Mouse (Mus musculus) C2C12 (cell line): Measurements from ENCODE around the gene Nptxr. TPM values are rescaled to one million over a fixed set of nuclear protein-coding genes. Genes with fewer than 3 reads are reported as not detected.

ENCODE experiments used
- H3K27me3 ChIP-seq: one replicate; pipeline ENCODE4 v1.6.1; 2011; ENCODE audit not compliant: control insufficient read depth, insufficient read depth, insufficient read length
- H3K36me3 ChIP-seq: one replicate; pipeline ENCODE4 v1.6.1; 2011; ENCODE audit not compliant: control insufficient read depth, insufficient read depth
- H3K4me3 ChIP-seq: one replicate; pipeline ENCODE4 v1.5.1; 2011; ENCODE audit warnings: mild to moderate bottlenecking, control low read depth; ENCODE audit not compliant: poor library complexity, insufficient read depth, severe bottlenecking
- H3K79me2 ChIP-seq: one replicate; pipeline ENCODE4 v1.6.1; 2011; ENCODE audit not compliant: control insufficient read depth, insufficient read depth
- H3K79me3 ChIP-seq: one replicate; pipeline ENCODE4 v1.6.1; 2011; ENCODE audit warnings: low read depth, control low read depth
- H3ac ChIP-seq: one replicate; pipeline ENCODE3; 2011; ENCODE audit warnings: low read depth; ENCODE audit not compliant: control insufficient read depth, insufficient read length
- CEBPB ChIP-seq: IDR thresholded peaks from one replicate; pipeline ENCODE4 v1.6.1; 2011; ENCODE audit warnings: low read depth, mild to moderate bottlenecking, control low read depth, moderate library complexity
- CTCF ChIP-seq: IDR thresholded peaks from one replicate; pipeline ENCODE4 v1.5.1; 2011; ENCODE audit not compliant: control insufficient read depth, insufficient read depth, insufficient read length
- FOSL1 ChIP-seq: IDR thresholded peaks from one replicate; pipeline ENCODE4 v1.8.0; 2011; ENCODE audit warnings: mild to moderate bottlenecking, low read length; ENCODE audit not compliant: poor library complexity, insufficient read depth, severe bottlenecking
- MAX ChIP-seq: IDR thresholded peaks from one replicate; pipeline ENCODE4 v1.6.1; 2011; ENCODE audit warnings: mild to moderate bottlenecking, control low read depth
- MYOD1 ChIP-seq: IDR thresholded peaks from one replicate; pipeline ENCODE4 v1.6.1; 2011; ENCODE audit warnings: low read depth; ENCODE audit not compliant: control insufficient read depth, insufficient read length
- MYOG ChIP-seq: IDR thresholded peaks from one replicate; pipeline ENCODE4 v1.6.1; 2011; ENCODE audit not compliant: control insufficient read depth, insufficient read length; ENCODE audit errors: extremely low read depth
- USF1 ChIP-seq: IDR thresholded peaks from one replicate; pipeline ENCODE4 v1.6.1; 2011; ENCODE audit warnings: low read depth, mild to moderate bottlenecking, control low read depth, moderate library complexity
- long read RNA-seq, 2 experiments: library from polyadenylated mRNA; unstranded; transcript quantifications; one replicate each; pipeline ENCODE4 v2.0.0; 2019 to 2020
- polyA plus RNA-seq: library from polyadenylated mRNA; unstranded; fragments of >200 nt; fragmentation: generic; extraction: Trizol; gene quantifications from one replicate; pipeline ENCODE4 v1.2.1, GENCODE M21; 2012; ENCODE audit warnings: missing spikeins

Nptxr gene
- polyA plus RNA-seq = 26.6 TPM
- long read RNA-seq, experiment 1, full-length matches to known transcripts = 3 of 7 reads
- long read RNA-seq, experiment 1, partial matches to known transcripts = 0 of 7 reads
- long read RNA-seq, experiment 1, other reads (novel, unspliced or antisense) = 4 of 7 reads
- long read RNA-seq, experiment 2, full-length matches to known transcripts = 42 of 53 reads
- long read RNA-seq, experiment 2, partial matches to known transcripts = 3 of 53 reads
- long read RNA-seq, experiment 2, other reads (novel, unspliced or antisense) = 8 of 53 reads

DNA sequence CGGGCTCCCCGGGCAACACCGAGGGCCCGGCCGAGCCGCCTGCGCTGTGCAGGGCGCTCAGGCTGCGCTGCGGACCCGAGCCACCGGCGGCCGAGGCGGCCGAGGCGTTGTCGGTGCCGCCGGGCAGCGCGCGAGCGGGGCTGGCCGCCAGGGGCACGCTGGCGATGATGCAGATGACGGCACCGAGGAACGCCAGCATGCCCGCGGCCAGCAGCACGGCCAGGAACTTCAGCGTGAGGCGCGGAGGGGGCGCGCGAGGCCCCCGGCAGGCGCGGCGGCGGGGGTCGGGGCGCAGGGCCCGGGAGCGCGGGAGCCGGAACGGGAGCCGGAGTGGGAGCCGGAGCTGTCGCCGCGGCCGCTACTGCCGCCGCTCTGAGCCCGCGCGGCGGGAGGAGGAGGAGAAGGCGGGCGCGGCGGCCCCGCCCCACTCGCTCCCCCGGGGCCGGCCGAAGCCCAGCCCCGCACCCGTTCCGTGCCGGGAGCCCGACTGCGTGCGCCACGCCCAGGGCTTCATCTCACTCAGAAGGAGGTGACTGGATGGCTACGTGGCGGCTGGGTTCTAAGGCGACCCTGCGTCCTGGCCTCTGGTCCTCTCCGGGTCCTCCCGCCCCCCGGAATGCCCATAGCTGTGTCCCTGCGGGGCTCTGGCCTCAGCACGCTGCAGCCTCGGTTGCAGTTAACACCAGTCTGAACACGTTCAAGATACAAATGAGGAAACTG, at the start of gene Nptxr:
Gene Nptxr, minus strand, starts transcription at position 415 of the 720 bp plus-strand sequence.
- H3K79me3 ChIP-seq = no peaks in the 10 kb centered on the region
- H3K27me3 ChIP-seq = no peaks in the 10 kb centered on the region
- H3K4me3 ChIP-seq = peak within 1 kb of the TSS; percentile 51
- H3K79me2 ChIP-seq = peaks cover 34% of the 10 kb centered on the region
- no peaks in the 10 kb centered on the region for H3K36me3 ChIP-seq
- TF ChIP-seq MYOG (no peak), CTCF (peak; percentile 77), CEBPB (no peak), USF1 (no peak), MYOD1 (no peak)
- H3ac ChIP-seq = peak within 1 kb of the TSS; percentile 75

DNA sequence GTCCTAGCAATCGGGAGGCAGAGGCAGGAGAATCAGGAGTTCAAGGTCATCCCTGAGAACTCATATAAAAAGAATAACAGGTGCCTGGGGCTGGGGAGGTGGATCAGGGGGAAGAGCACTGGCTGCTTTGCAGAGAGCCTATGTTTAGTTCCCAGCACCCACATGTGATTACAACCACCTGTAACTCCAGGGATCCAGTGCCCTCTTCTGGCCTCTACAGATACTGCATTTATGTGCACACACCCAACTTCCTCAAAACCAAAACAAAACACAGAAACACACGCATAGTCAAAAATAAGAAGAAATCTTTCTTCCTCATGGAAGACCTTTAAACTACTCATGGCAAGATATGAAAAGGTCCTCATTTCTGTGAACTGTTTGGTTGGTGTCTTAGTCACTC, 45.6 kb upstream of the Nptxr start:
- no peaks in the 10 kb centered on the region for H3K79me2 ChIP-seq
- no peak overlapping the region for H3K4me3 ChIP-seq
- H3K27me3 ChIP-seq = peaks cover 12% of the 10 kb centered on the region
- H3K36me3 ChIP-seq = no peaks in the 10 kb centered on the region
- TF ChIP-seq USF1 = no peak
- TF ChIP-seq MYOG = no peak
- TF ChIP-seq CEBPB = no peak
- no peak for TF ChIP-seq MAX
- no peak for TF ChIP-seq MYOD1
- no peak for TF ChIP-seq FOSL1
- TF ChIP-seq CTCF = no peak
- no peak overlapping the region for H3ac ChIP-seq
- H3K79me3 ChIP-seq = no peaks in the 10 kb centered on the region

DNA sequence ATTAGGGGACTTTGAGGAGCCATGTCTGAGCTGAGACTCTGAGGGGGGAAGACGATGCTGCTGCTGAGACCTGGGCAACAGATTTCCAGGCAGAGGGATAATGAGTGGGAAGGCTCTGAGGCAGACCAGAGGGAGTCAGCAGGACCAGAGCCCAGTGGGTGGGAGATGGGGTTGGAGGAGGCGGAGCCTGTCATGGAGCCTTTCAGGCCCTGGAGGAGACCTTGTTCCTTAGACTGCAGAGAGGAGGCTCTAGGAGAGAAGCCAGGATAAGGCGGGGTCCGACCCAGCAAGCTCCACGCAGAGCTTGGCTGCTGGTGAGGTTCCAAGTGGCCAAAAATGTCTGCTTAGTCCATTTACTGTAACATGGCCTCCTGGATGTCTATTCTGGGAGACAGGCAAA, 42.5 kb upstream of the Nptxr start:
- Histone ChIP-seq H3K79me2 (peaks cover 5% of the 10 kb centered on the region), H3K27me3 (peaks cover 4% of the 10 kb centered on the region), H3K36me3 (no peaks in the 10 kb centered on the region), H3ac (no peak overlapping the region), H3K4me3 (no peak overlapping the region), H3K79me3 (no peaks in the 10 kb centered on the region)
- TF ChIP-seq FOSL1 (no peak), MYOG (no peak), MAX (no peak), MYOD1 (no peak), CTCF (no peak), USF1 (no peak), CEBPB (no peak)

DNA sequence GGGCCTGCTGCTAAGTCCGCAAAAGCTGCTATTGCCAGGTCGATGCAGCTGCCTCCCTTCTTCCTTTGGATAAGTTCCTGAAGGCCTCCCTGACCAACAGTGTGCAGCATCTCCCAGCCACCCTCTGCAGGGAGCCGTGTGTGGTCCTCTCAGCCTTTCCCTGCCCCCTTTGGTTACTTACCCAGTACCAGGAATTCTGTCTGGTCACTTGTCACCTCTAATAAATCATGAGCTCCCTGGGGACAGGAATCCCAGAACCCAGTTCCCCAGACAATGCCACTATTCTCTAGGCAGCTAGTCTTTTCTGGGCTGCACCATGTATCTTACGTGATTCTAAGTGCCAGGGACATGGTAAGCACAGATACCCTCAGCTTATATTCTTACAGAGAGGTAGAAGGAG, 41.4 kb upstream of the Nptxr start:
- Histone ChIP-seq H3ac (no peak overlapping the region), H3K4me3 (no peak overlapping the region), H3K27me3 (no peaks in the 10 kb centered on the region), H3K79me2 (peaks cover 5% of the 10 kb centered on the region), H3K36me3 (no peaks in the 10 kb centered on the region), H3K79me3 (no peaks in the 10 kb centered on the region)
- TF ChIP-seq CEBPB (no peak), USF1 (no peak), MYOD1 (no peak), MAX (no peak), CTCF (no peak), MYOG (no peak), FOSL1 (no peak)

DNA sequence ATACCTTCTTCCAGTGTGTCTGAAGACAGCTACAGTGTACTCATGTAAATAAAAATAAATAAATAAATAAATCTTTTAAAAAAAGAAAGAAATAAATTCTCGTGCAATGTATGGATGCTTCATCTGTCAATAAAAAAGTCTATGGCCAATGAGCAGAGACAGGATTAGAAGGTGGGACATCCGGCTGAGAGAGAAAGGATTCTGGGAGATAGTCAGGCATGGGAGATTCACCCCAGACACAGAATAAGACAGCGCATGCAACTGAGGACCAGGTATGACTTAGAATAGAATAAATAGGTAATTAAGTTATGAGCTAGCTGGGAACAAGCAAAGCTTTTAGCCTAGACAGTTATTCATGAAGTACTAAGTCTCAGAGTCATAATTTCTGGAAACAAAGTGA, 38.4 kb upstream of the Nptxr start:
- no peaks in the 10 kb centered on the region for H3K27me3 ChIP-seq
- H3K79me2 ChIP-seq = peaks cover 5% of the 10 kb centered on the region
- H3K79me3 ChIP-seq = no peaks in the 10 kb centered on the region
- H3K4me3 ChIP-seq = peak overlapping the region; percentile 37
- no peaks in the 10 kb centered on the region for H3K36me3 ChIP-seq
- TF ChIP-seq MAX = no peak
- no peak for TF ChIP-seq USF1
- TF ChIP-seq MYOD1 = no peak
- TF ChIP-seq FOSL1 = no peak
- TF ChIP-seq CTCF = no peak
- no peak for TF ChIP-seq CEBPB
- no peak for TF ChIP-seq MYOG
- H3ac ChIP-seq = no peak overlapping the region
